Mouse (Mus musculus) megakaryocyte, embryonic 14.5 days (primary cell): Measurements from ENCODE around the gene Ankrd11. TPM values are rescaled to one million over a fixed set of nuclear protein-coding genes. Genes with fewer than 3 reads are reported as not detected.

Experiments
- H3K27me3 ChIP-seq: replicated peaks from 2 replicates; pipeline ENCODE3; 2012; ENCODE audit warnings: inconsistent platforms
- H3K36me3 ChIP-seq: replicated peaks from 2 replicates; pipeline ENCODE3; 2012; ENCODE audit warnings: low read length, inconsistent platforms, mixed read lengths
- H3K4me1 ChIP-seq: 2 replicates; pipeline ENCODE4 v1.6.1; 2012; ENCODE audit warnings: inconsistent platforms
- H3K4me3 ChIP-seq: replicated peaks from 2 replicates; pipeline ENCODE3; 2012; ENCODE audit warnings: moderate library complexity, mild to moderate bottlenecking, inconsistent platforms
- H3K9me3 ChIP-seq: 2 replicates; pipeline ENCODE4 v1.6.1; 2012; ENCODE audit warnings: inconsistent platforms
- FLI1 ChIP-seq: IDR thresholded peaks from 2 replicates; pipeline ENCODE4 v1.6.1; 2012; ENCODE audit warnings: low read length, inconsistent platforms, mixed read lengths
- GATA1 ChIP-seq: IDR thresholded peaks from 3 replicates; pipeline ENCODE4 v1.6.1; 2012; ENCODE audit warnings: mixed read lengths, low read length, inconsistent platforms, borderline replicate concordance
- polyA plus RNA-seq: library from polyadenylated mRNA; stranded (reverse); fragments of >175 nt; gene quantifications from 2 replicates; pipeline ENCODE4 v1.2.3, GENCODE M21; 2012; ENCODE audit warnings: low replicate concordance; ENCODE audit not compliant: insufficient read depth

Ankrd11 gene
- polyA plus RNA-seq, result 46.9 and 49.4 TPM in 2 replicates

- H3K9me3 ChIP-seq, result no peaks in the 10 kb centered on the region
- peak; percentile 58; the same call in 1 of the 2 replicates for TF ChIP-seq FLI1
- no peak for TF ChIP-seq GATA1
- peaks cover 46% of the 10 kb centered on the region for H3K4me1 ChIP-seq
- H3K4me3 ChIP-seq, result peak within 1 kb of the TSS; percentile 96
- H3K27me3 ChIP-seq, result no peaks in the 10 kb centered on the region
- H3K36me3 ChIP-seq, result peaks cover 22% of the 10 kb centered on the region
Measured at GRCm38 (mm10) chr8:123042158-123042973, at the start of gene Ankrd11. Gene Ankrd11 (minus strand): TSS chr8:123042277.

GRCm38 (mm10) chr8:123087289-123087688, 45.2 kb upstream of the Ankrd11 start:
- Histone ChIP-seq H3K27me3 (no peaks in the 10 kb centered on the region), H3K4me1 (peaks cover 13% of the 10 kb centered on the region), H3K4me3 (no peak overlapping the region), H3K36me3 (peaks cover 99% of the 10 kb centered on the region), H3K9me3 (no peaks in the 10 kb centered on the region)
- TF ChIP-seq FLI1 (no peak), GATA1 (no peak)

- TF ChIP-seq GATA1 (no peak), FLI1 (no peak)
- peaks cover 98% of the 10 kb centered on the region for H3K36me3 ChIP-seq
- H3K4me3 ChIP-seq, result no peak overlapping the region
- no peaks in the 10 kb centered on the region for H3K9me3 ChIP-seq
- no peaks in the 10 kb centered on the region for H3K27me3 ChIP-seq
- H3K4me1 ChIP-seq, result peaks cover 13% of the 10 kb centered on the region
Measured at GRCm38 (mm10) chr8:123083610-123084009, 41.5 kb upstream of the Ankrd11 start.

GRCm38 (mm10) chr8:123082993-123083392, 40.9 kb upstream of the Ankrd11 start:
- Histone ChIP-seq H3K27me3 (no peaks in the 10 kb centered on the region), H3K36me3 (peaks cover 96% of the 10 kb centered on the region)
- TF ChIP-seq FLI1 (no peak), GATA1 (no peak)

GRCm38 (mm10) chr8:123077213-123077612, 35.1 kb upstream of the Ankrd11 start:
- H3K36me3 ChIP-seq, result peaks cover 96% of the 10 kb centered on the region
- no peak overlapping the region for H3K4me3 ChIP-seq

More at GRCm38 (mm10) chr8:123082993-123083392, 40.9 kb upstream of the Ankrd11 start:
- Histone ChIP-seq H3K4me3 (no peak overlapping the region), H3K9me3 (no peaks in the 10 kb centered on the region), H3K4me1 (peaks cover 13% of the 10 kb centered on the region)

GRCm38 (mm10) chr8:123071176-123071575, 29.1 kb upstream of the Ankrd11 start:
- Histone ChIP-seq H3K27me3 (no peaks in the 10 kb centered on the region), H3K4me1 (peaks cover 15% of the 10 kb centered on the region), H3K36me3 (peaks cover 82% of the 10 kb centered on the region), H3K9me3 (no peaks in the 10 kb centered on the region), H3K4me3 (no peak overlapping the region)
- TF ChIP-seq GATA1, result no peak
- no peak for TF ChIP-seq FLI1

More at GRCm38 (mm10) chr8:123077213-123077612, 35.1 kb upstream of the Ankrd11 start:
- TF ChIP-seq GATA1 (no peak), FLI1 (no peak)
- H3K27me3 ChIP-seq, result no peaks in the 10 kb centered on the region
- H3K4me1 ChIP-seq, result no peaks in the 10 kb centered on the region
- no peaks in the 10 kb centered on the region for H3K9me3 ChIP-seq

GRCm38 (mm10) chr8:123066101-123066683, 24.1 kb upstream of the Ankrd11 start:
- TF ChIP-seq FLI1, result no peak
- TF ChIP-seq GATA1, result no peak
- peaks cover 43% of the 10 kb centered on the region for H3K4me1 ChIP-seq
- H3K27me3 ChIP-seq, result no peaks in the 10 kb centered on the region
- no peaks in the 10 kb centered on the region for H3K9me3 ChIP-seq
- H3K36me3 ChIP-seq, result peaks cover 33% of the 10 kb centered on the region
- H3K4me3 ChIP-seq, result peak overlapping the region; percentile 96

GRCm38 (mm10) chr8:123065214-123066100, 23.4 kb upstream of the Ankrd11 start:
- Histone ChIP-seq H3K4me1 (peaks cover 43% of the 10 kb centered on the region), H3K4me3 (peak overlapping the region; percentile 96), H3K27me3 (no peaks in the 10 kb centered on the region), H3K9me3 (no peaks in the 10 kb centered on the region), H3K36me3 (peaks cover 30% of the 10 kb centered on the region)
- TF ChIP-seq FLI1 (no peak), GATA1 (no peak)

GRCm38 (mm10) chr8:123064809-123065213, 22.7 kb upstream of the Ankrd11 start:
- Histone ChIP-seq H3K27me3 (no peaks in the 10 kb centered on the region), H3K4me3 (peak overlapping the region; percentile 96), H3K36me3 (peaks cover 30% of the 10 kb centered on the region), H3K9me3 (no peaks in the 10 kb centered on the region), H3K4me1 (peaks cover 46% of the 10 kb centered on the region)
- TF ChIP-seq GATA1, result no peak
- TF ChIP-seq FLI1, result no peak
